Comparison of ENCODE assay signal across 8 mouse cellular contexts in the genomic region with DNA sequence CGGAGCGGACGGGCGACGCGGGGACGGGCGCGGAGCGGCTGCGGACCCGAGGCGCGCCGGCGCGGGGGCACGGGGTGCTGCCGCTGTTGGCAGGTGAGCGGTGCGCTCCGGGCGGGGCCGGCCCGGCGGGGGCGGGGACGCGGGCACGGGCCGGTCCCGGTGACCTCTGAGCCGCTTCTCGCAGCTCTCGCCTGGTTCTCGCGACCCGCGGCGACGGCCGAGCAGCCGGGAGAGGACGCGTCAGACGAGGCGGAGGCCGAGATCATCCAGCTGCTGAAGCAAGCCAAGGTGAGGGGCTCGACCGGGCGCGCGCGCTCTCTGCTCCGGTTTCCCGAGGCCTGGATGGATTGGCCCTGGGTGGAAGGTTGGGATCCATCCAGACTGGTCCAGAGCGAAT. TPM values are rescaled to one million over a fixed set of nuclear protein-coding genes. Genes with fewer than 3 reads are reported as not detected.
DNase-seq lines count a peak whose midpoint lies in the region; ATAC-seq and TF ChIP-seq lines count a peak whose summit lies in the region.

No protein-coding gene starts in this region.

- WGBS in heart, embryonic 12.5 days, result 0% methylated on average over 42 of the region's 57 CpGs
- WGBS in intestine, postnatal 0 days, result under 1% methylated on average over 54 of the region's 57 CpGs
- under 1% methylated on average over 35 of the region's 57 CpGs for WGBS in lung, embryonic 16.5 days
- WGBS in stomach, embryonic 14.5 days, result 1% methylated on average over 55 of the region's 57 CpGs

- ATAC-seq in heart, embryonic 12.5 days (ENCODE audit: insufficient number of reproducible peaks, low FRiP score), result peak; percentile 86
- no peak for ATAC-seq in G1E (ENCODE audit: extremely low read depth, insufficient number of reproducible peaks, low FRiP score, poor library complexity, severe bottlenecking)
- peak; percentile 64 for ATAC-seq in erythroid progenitor cell, adult 5-6 weeks (replicated peaks; ENCODE audit: low FRiP score, poor library complexity, severe bottlenecking)
- peak; percentile 84 for ATAC-seq in intestine, postnatal 0 days
- ATAC-seq in lung, embryonic 16.5 days (ENCODE audit: low read depth), result peak; percentile 80
- peak; percentile 77 for ATAC-seq in stomach, embryonic 14.5 days (ENCODE audit: insufficient number of reproducible peaks, insufficient read depth, low FRiP score, low read depth)

- no peak for DNase-seq in heart, adult 11 months
- DNase-seq in G1E (ENCODE audit: low spot score), result peak; percentile 53
- no peak for DNase-seq in frontal cortex, postnatal 36 days (ENCODE audit: low spot score in 2 of 2)

- peak overlapping the region; percentile 81 for H3K9ac ChIP-seq in heart, embryonic 12.5 days
- peak overlapping the region; percentile 78 for H3K9ac ChIP-seq in intestine, postnatal 0 days (ENCODE audit: low read depth, low read length)
- peak overlapping the region; percentile 87 for H3K9ac ChIP-seq in lung, embryonic 16.5 days (ENCODE audit: low read length)
- H3K9ac ChIP-seq in stomach, embryonic 14.5 days (replicated peaks; ENCODE audit: low read depth, low read length), result peak overlapping the region; percentile 79

- peak overlapping the region; percentile 78 for H3K4me2 ChIP-seq in heart, embryonic 12.5 days
- peak overlapping the region; percentile 70 for H3K4me2 ChIP-seq in intestine, postnatal 0 days (replicated peaks; ENCODE audit: low read depth)
- peak overlapping the region; percentile 92 for H3K4me2 ChIP-seq in lung, embryonic 16.5 days (ENCODE audit: low read depth, low read length)
- H3K4me2 ChIP-seq in stomach, embryonic 14.5 days (replicated peaks; ENCODE audit: low read depth, low read length), result peak overlapping the region; percentile 59

- peak overlapping the region; percentile 88 for H3K4me3 ChIP-seq in heart, embryonic 12.5 days
- H3K4me3 ChIP-seq in G1E (ENCODE audit: low read depth, low read length), result peak overlapping the region; percentile 89
- H3K4me3 ChIP-seq in intestine, postnatal 0 days (ENCODE audit: low read depth, low read length), result peak overlapping the region; percentile 86
- H3K4me3 ChIP-seq in lung, embryonic 16.5 days (ENCODE audit: low read length), result peak overlapping the region; percentile 93
- peak overlapping the region; percentile 78 for H3K4me3 ChIP-seq in stomach, embryonic 14.5 days (ENCODE audit: low read depth, low read length)

- no peak for TF ChIP-seq CTCF in G1E (IDR thresholded peaks at IDR 0.05; ENCODE audit: low read depth, low read length)
- no peak for TF ChIP-seq CTCF in intestine, postnatal 0 days (IDR thresholded peaks at IDR 0.05; ENCODE audit: low read depth)

- H3K27ac ChIP-seq in heart, embryonic 12.5 days (ENCODE audit: poor library complexity, severe bottlenecking), result peak overlapping the region; percentile 79
- H3K27ac ChIP-seq in intestine, postnatal 0 days (ENCODE audit: low read depth, low read length), result peak overlapping the region; percentile 93
- peak overlapping the region; percentile 91 for H3K27ac ChIP-seq in lung, embryonic 16.5 days (ENCODE audit: low read length)
- peak overlapping the region; percentile 90 for H3K27ac ChIP-seq in stomach, embryonic 14.5 days (ENCODE audit: low read length)

- H3K27me3 ChIP-seq in heart, embryonic 12.5 days (replicated peaks), result no peaks in the 10 kb centered on the region
- H3K27me3 ChIP-seq in G1E (ENCODE audit: insufficient read depth, low read length), result no peaks in the 10 kb centered on the region
- no peaks in the 10 kb centered on the region for H3K27me3 ChIP-seq in intestine, postnatal 0 days (replicated peaks; ENCODE audit: control insufficient read depth, insufficient read depth, low read length)
- no peaks in the 10 kb centered on the region for H3K27me3 ChIP-seq in lung, embryonic 16.5 days (ENCODE audit: control insufficient read depth, insufficient read depth, low read depth, low read length)
- no peaks in the 10 kb centered on the region for H3K27me3 ChIP-seq in stomach, embryonic 14.5 days (ENCODE audit: control insufficient read depth, insufficient read depth, low read length)

- H3K4me1 ChIP-seq in heart, embryonic 12.5 days (replicated peaks), result peaks cover 8% of the 10 kb centered on the region
- H3K4me1 ChIP-seq in G1E (ENCODE audit: insufficient read depth, low read depth, low read length), result peaks cover 27% of the 10 kb centered on the region
- no peaks in the 10 kb centered on the region for H3K4me1 ChIP-seq in intestine, postnatal 0 days (replicated peaks; ENCODE audit: control insufficient read depth, insufficient read depth, low read length)
- H3K4me1 ChIP-seq in lung, embryonic 16.5 days (replicated peaks; ENCODE audit: control insufficient read depth, insufficient read depth, low read length), result peaks cover 3% of the 10 kb centered on the region
- no peaks in the 10 kb centered on the region for H3K4me1 ChIP-seq in stomach, embryonic 14.5 days (ENCODE audit: control insufficient read depth, insufficient read depth, low read length)

- 0 out of 2 replicates have a peak, but pooled peaks cover 4% of the 10 kb centered on the region for H3K9me3 ChIP-seq in heart, embryonic 12.5 days (replicated peaks)
- no peaks in the 10 kb centered on the region for H3K9me3 ChIP-seq in G1E (replicated peaks)
- no peaks in the 10 kb centered on the region for H3K9me3 ChIP-seq in intestine, postnatal 0 days (ENCODE audit: control insufficient read depth)
- H3K9me3 ChIP-seq in lung, embryonic 16.5 days (ENCODE audit: control insufficient read depth, low read length), result no peaks in the 10 kb centered on the region
- H3K9me3 ChIP-seq in stomach, embryonic 14.5 days (ENCODE audit: control insufficient read depth, low read depth, low read length), result no peaks in the 10 kb centered on the region

- peaks cover 29% of the 10 kb centered on the region for H3K36me3 ChIP-seq in heart, embryonic 12.5 days
- H3K36me3 ChIP-seq in G1E (replicated peaks), result peaks cover 40% of the 10 kb centered on the region
- peaks cover 18% of the 10 kb centered on the region for H3K36me3 ChIP-seq in intestine, postnatal 0 days (ENCODE audit: control insufficient read depth, insufficient read depth)
- peaks cover 7% of the 10 kb centered on the region for H3K36me3 ChIP-seq in lung, embryonic 16.5 days (ENCODE audit: control insufficient read depth, insufficient read depth, low read length)
- peaks cover 14% of the 10 kb centered on the region for H3K36me3 ChIP-seq in stomach, embryonic 14.5 days (ENCODE audit: control insufficient read depth, insufficient read depth, low read length)

RNA-seq across cellular contexts. Expression of gene Ttc19, which starts 0.3 kb away (rescaled TPM):
- polyA plus RNA-seq in heart, embryonic 12.5 days (2016; fragmentation: Nextera tagmentation; extraction: Ambion mirVana), result 20.7 and 23.2 TPM in 2 replicates
- 33.2 and 33.9 TPM in 2 replicates for total RNA-seq in G1E (2014; fragmentation: Nextera tagmentation)
- 16.0 and 16.2 TPM in 2 replicates for total RNA-seq in G1E (2017)
- 4.2 and 6.2 TPM in 2 replicates for polyA plus RNA-seq in G1E (2012)
- 0.36 TPM in 1 of 2 replicates, not detected in the other for total RNA-seq in erythroid progenitor cell, adult 5-6 weeks (2015; ENCODE audit: low replicate concordance)
- 2.7 and 3.4 TPM in 2 replicates for total RNA-seq in erythroid progenitor cell, adult 5-6 weeks (2017; ENCODE audit: low replicate concordance)
- polyA plus RNA-seq in intestine, postnatal 0 days (2015; fragmentation: Nextera tagmentation; extraction: Ambion mirVana), result 11.5 and 16.2 TPM in 2 replicates
- 14.0 and 15.5 TPM in 2 replicates for polyA plus RNA-seq in lung, embryonic 16.5 days (2015; fragmentation: Nextera tagmentation; extraction: Ambion mirVana)
- polyA plus RNA-seq in stomach, embryonic 14.5 days (2014; fragmentation: Nextera tagmentation; extraction: Ambion mirVana), result 20.1 and 20.7 TPM in 2 replicates

RNA-seq across cellular contexts. Expression of gene Zswim7, which starts 0.4 kb away (rescaled TPM):
- 17.8 and 18.7 TPM in 2 replicates for polyA plus RNA-seq in heart, embryonic 12.5 days (2016; fragmentation: Nextera tagmentation; extraction: Ambion mirVana)
- total RNA-seq in G1E (2014; fragmentation: Nextera tagmentation), result 12.8 and 13.8 TPM in 2 replicates
- 15.3 and 21.5 TPM in 2 replicates for total RNA-seq in G1E (2017)
- 3.4 and 4.5 TPM in 2 replicates for polyA plus RNA-seq in G1E (2012)
- total RNA-seq in erythroid progenitor cell, adult 5-6 weeks (2015; ENCODE audit: low replicate concordance), result 3.8 TPM in 1 of 2 replicates, not detected in the other
- total RNA-seq in erythroid progenitor cell, adult 5-6 weeks (2017; ENCODE audit: low replicate concordance), result not detected in 2 replicates
- 49.5 and 55.0 TPM in 2 replicates for polyA plus RNA-seq in intestine, postnatal 0 days (2015; fragmentation: Nextera tagmentation; extraction: Ambion mirVana)
- polyA plus RNA-seq in lung, embryonic 16.5 days (2015; fragmentation: Nextera tagmentation; extraction: Ambion mirVana), result 14.2 and 16.0 TPM in 2 replicates
- polyA plus RNA-seq in stomach, embryonic 14.5 days (2014; fragmentation: Nextera tagmentation; extraction: Ambion mirVana), result 25.2 and 25.6 TPM in 2 replicates

RNA-seq across cellular contexts. Expression of gene Adora2b, which starts 32.8 kb away (rescaled TPM):
- 0.83 and 1.1 TPM in 2 replicates for polyA plus RNA-seq in heart, embryonic 12.5 days (2016; fragmentation: Nextera tagmentation; extraction: Ambion mirVana)
- total RNA-seq in G1E (2014; fragmentation: Nextera tagmentation) (not detected in 2 replicates), G1E (2017) (0.16 and 0.29 TPM in 2 replicates)
- 0.03 and 0.04 TPM in 2 replicates for polyA plus RNA-seq in G1E (2012)
- total RNA-seq in erythroid progenitor cell, adult 5-6 weeks (2015; ENCODE audit: low replicate concordance), result 0.84 TPM in 1 of 2 replicates, not detected in the other
- total RNA-seq in erythroid progenitor cell, adult 5-6 weeks (2017; ENCODE audit: low replicate concordance), result 0.77 TPM in 1 of 2 replicates, not detected in the other
- polyA plus RNA-seq in intestine, postnatal 0 days (2015; fragmentation: Nextera tagmentation; extraction: Ambion mirVana), result 40.4 and 43.6 TPM in 2 replicates
- polyA plus RNA-seq in lung, embryonic 16.5 days (2015; fragmentation: Nextera tagmentation; extraction: Ambion mirVana), result 3.8 and 4.5 TPM in 2 replicates
- polyA plus RNA-seq in stomach, embryonic 14.5 days (2014; fragmentation: Nextera tagmentation; extraction: Ambion mirVana), result 3.6 and 4.5 TPM in 2 replicates
